Mouse (Mus musculus) ES-Bruce4 (cell line): Measurements from ENCODE around the gene Agl. TPM values are rescaled to one million over a fixed set of nuclear protein-coding genes. Genes with fewer than 3 reads are reported as not detected.

Source experiments
- H3K27ac ChIP-seq: 2 replicates; pipeline ENCODE4 v1.5.1; 2012; ENCODE audit warnings: low read length, inconsistent platforms; ENCODE audit not compliant: insufficient read depth
- H3K27me3 ChIP-seq: 2 replicates; pipeline ENCODE4 v1.6.1; 2012; ENCODE audit warnings: mild to moderate bottlenecking, low read length, inconsistent platforms; ENCODE audit not compliant: control insufficient read depth, poor library complexity, insufficient read depth, severe bottlenecking
- H3K36me3 ChIP-seq: 2 replicates; pipeline ENCODE4 v1.6.1; 2012; ENCODE audit warnings: inconsistent platforms, mild to moderate bottlenecking, low read length, moderate library complexity; ENCODE audit not compliant: control insufficient read depth, poor library complexity, insufficient read depth, severe bottlenecking
- H3K4me1 ChIP-seq: one replicate; pipeline ENCODE4 v1.8.1; 2011; ENCODE audit warnings: low read length; ENCODE audit not compliant: control insufficient read depth, insufficient read depth
- H3K4me3 ChIP-seq: 2 replicates; pipeline ENCODE4 v1.5.1; 2011; ENCODE audit warnings: low read depth, mild to moderate bottlenecking, low read length
- H3K9ac ChIP-seq: 2 replicates; pipeline ENCODE4 v1.6.1; 2012; ENCODE audit warnings: low read depth, mild to moderate bottlenecking, inconsistent platforms; ENCODE audit not compliant: poor library complexity, severe bottlenecking
- H3K9me3 ChIP-seq: replicated peaks from 2 replicates; pipeline ENCODE4 v1.6.1; 2012; ENCODE audit warnings: mild to moderate bottlenecking, low read length, inconsistent platforms; ENCODE audit not compliant: control insufficient read depth, poor library complexity, insufficient read depth, severe bottlenecking
- CTCF ChIP-seq: IDR thresholded peaks from one replicate; pipeline ENCODE4 v1.8.1; 2011; ENCODE audit warnings: low read depth, low read length
- EP300 ChIP-seq: IDR thresholded peaks from 2 replicates; pipeline ENCODE4 v1.6.1; 2011; ENCODE audit warnings: low read depth, low read length; ENCODE audit not compliant: insufficient read depth
- POLR2A ChIP-seq: IDR thresholded peaks from one replicate; pipeline ENCODE4 v1.8.1; 2011; ENCODE audit warnings: low read length; ENCODE audit not compliant: insufficient read depth
- polyA plus RNA-seq: library from polyadenylated mRNA; stranded (reverse); fragments of >200 nt; gene quantifications from 2 replicates; pipeline ENCODE4 v1.2.4, GENCODE M21; 2011; ENCODE audit warnings: low read depth; ENCODE audit not compliant: missing spikeins, insufficient read depth, insufficient read length

Agl gene
- polyA plus RNA-seq, 1 experiment, result 15.2 TPM

- Histone ChIP-seq H3K9me3 (no peaks in the 10 kb centered on the region), H3K27me3 (no peaks in the 10 kb centered on the region), H3K4me3 (no peak overlapping the region), H3K4me1 (no peaks in the 10 kb centered on the region), H3K9ac (no peak overlapping the region), H3K36me3 (no peaks in the 10 kb centered on the region; the same call in 1 of the 2 replicates), H3K27ac (no peak overlapping the region)
- TF ChIP-seq CTCF (no peak), EP300 (no peak), POLR2A (no peak)
Measured at GRCm38 (mm10) chr3:116788851-116789250, 19.1 kb downstream of the Agl start.

GRCm38 (mm10) chr3:116786543-116786942 is 21.4 kb downstream of the Agl start:
- H3K9ac ChIP-seq, result no peak overlapping the region
- no peaks in the 10 kb centered on the region for H3K4me1 ChIP-seq
- no peak for TF ChIP-seq CTCF
- TF ChIP-seq EP300, result no peak
- TF ChIP-seq POLR2A, result no peak
- H3K4me3 ChIP-seq, result no peak overlapping the region
- H3K27me3 ChIP-seq, result no peaks in the 10 kb centered on the region
- H3K9me3 ChIP-seq, result no peaks in the 10 kb centered on the region
- no peaks in the 10 kb centered on the region; the same call in 1 of the 2 replicates for H3K36me3 ChIP-seq
- no peak overlapping the region for H3K27ac ChIP-seq

- no peaks in the 10 kb centered on the region for H3K27me3 ChIP-seq
- H3K9me3 ChIP-seq, result no peaks in the 10 kb centered on the region
- H3K4me1 ChIP-seq, result no peaks in the 10 kb centered on the region
- H3K9ac ChIP-seq, result no peak overlapping the region
- no peak for TF ChIP-seq CTCF
- no peak overlapping the region for H3K27ac ChIP-seq
- no peaks in the 10 kb centered on the region; the same call in 1 of the 2 replicates for H3K36me3 ChIP-seq
- H3K4me3 ChIP-seq, result no peak overlapping the region
Measured at GRCm38 (mm10) chr3:116785820-116786219, 22.1 kb downstream of the Agl start.

- Histone ChIP-seq H3K4me1 (no peaks in the 10 kb centered on the region), H3K9me3 (no peaks in the 10 kb centered on the region), H3K27ac (no peak overlapping the region), H3K27me3 (no peaks in the 10 kb centered on the region), H3K4me3 (no peak overlapping the region), H3K9ac (no peak overlapping the region), H3K36me3 (no peaks in the 10 kb centered on the region; the same call in 1 of the 2 replicates)
- no peak for TF ChIP-seq EP300
- TF ChIP-seq CTCF, result no peak
Measured at GRCm38 (mm10) chr3:116784811-116785210, 23.2 kb downstream of the Agl start.

GRCm38 (mm10) chr3:116784290-116784689 is 23.7 kb downstream of the Agl start:
- Histone ChIP-seq H3K9ac (no peak overlapping the region), H3K36me3 (no peaks in the 10 kb centered on the region; the same call in 1 of the 2 replicates), H3K27me3 (no peaks in the 10 kb centered on the region), H3K4me1 (no peaks in the 10 kb centered on the region), H3K27ac (no peak overlapping the region), H3K4me3 (no peak overlapping the region), H3K9me3 (no peaks in the 10 kb centered on the region)
- TF ChIP-seq POLR2A (no peak), CTCF (no peak), EP300 (no peak)

- Histone ChIP-seq H3K9me3 (no peaks in the 10 kb centered on the region), H3K4me3 (no peak overlapping the region), H3K9ac (no peak overlapping the region), H3K4me1 (no peaks in the 10 kb centered on the region), H3K27me3 (no peaks in the 10 kb centered on the region), H3K27ac (no peak overlapping the region), H3K36me3 (no peaks in the 10 kb centered on the region)
- TF ChIP-seq EP300 (no peak), POLR2A (no peak), CTCF (no peak)
Measured at GRCm38 (mm10) chr3:116776961-116777360, 31.0 kb downstream of the Agl start.
